Mouse (Mus musculus): Measurements from ENCODE around the gene Stim2.

DNA sequence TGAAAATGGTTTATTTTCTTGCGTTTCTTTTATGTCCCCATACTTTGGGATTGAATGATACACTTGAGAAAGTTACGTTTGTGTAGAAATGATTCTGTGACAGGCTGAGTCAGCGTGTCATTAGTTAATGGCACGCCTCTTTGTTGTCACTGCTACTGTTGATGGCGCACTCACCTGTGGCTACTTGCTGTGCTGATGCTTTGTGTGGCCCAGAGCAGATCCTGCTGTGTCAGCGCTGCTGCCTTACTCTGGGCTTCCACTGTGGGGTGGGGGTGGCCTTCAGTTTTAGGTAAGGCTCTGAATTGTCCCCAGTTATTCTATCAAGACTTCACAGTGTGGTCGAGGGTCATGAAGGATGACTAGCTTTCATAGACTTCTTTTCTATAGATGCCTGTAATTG is 18.8 kb downstream of the Stim2 start:
- TF ChIP-seq CTCF (IDR thresholded peaks at IDR 0.05; ENCODE audit: control insufficient read depth, insufficient read depth, insufficient read length), result no peak
- no peak for TF ChIP-seq CEBPB (IDR thresholded peaks at IDR 0.05; ENCODE audit: low read depth)
- no peak for TF ChIP-seq USF1 (IDR thresholded peaks at IDR 0.05; ENCODE audit: low read depth)
- TF ChIP-seq MAX (IDR thresholded peaks at IDR 0.05), result no peak

Measured in C2C12 (cell line).